Mouse (Mus musculus) liver, embryonic 14.5 days (tissue): ENCODE measurements around the gene Scgb1c1.

Source experiments
- CTCF ChIP-seq: IDR thresholded peaks from 2 replicates; pipeline ENCODE4 v1.5.1; 2016; ENCODE audit warnings: antibody characterized with exemption, low read depth, control low read depth
- EP300 ChIP-seq: IDR thresholded peaks from 2 replicates; pipeline ENCODE4 v1.6.1; 2016; ENCODE audit warnings: antibody characterized with exemption, low read depth

GRCm38 (mm10) chr7:140839556-140839955 lies 5.8 kb upstream of the Scgb1c1 start:
- TF ChIP-seq CTCF (no peak), EP300 (no peak)
